Mouse (Mus musculus) limb, embryonic 11.5 days (tissue): Measurements from ENCODE around the gene Bzw2. TPM values are rescaled to one million over a fixed set of nuclear protein-coding genes. Genes with fewer than 3 reads are reported as not detected.
"Not testable (repeated sequence)": the region's sequence is repeated elsewhere in the genome, so short reads cannot be mapped to it uniquely, and the experiment has no call there.

Source experiments
- ATAC-seq: fragments of 200-750 bp; cut with Nextera tagmentation; 2 replicates; pipeline ENCODE4 v1.8.0; 2017; ENCODE audit warnings: low read depth; ENCODE audit not compliant: insufficient number of reproducible peaks, low FRiP score, low TSS enrichment
- DNase-seq: peaks from one replicate; pipeline ENCODE4 v3.0.0-alpha.2; 2015; ENCODE audit warnings: low spot score
- H3K27ac ChIP-seq: fragments of 300-500 bp; sonication (generic); replicated peaks from 2 replicates; pipeline ENCODE4 v1.5.1; 2014; ENCODE audit warnings: low read depth, mild to moderate bottlenecking, low read length
- H3K27me3 ChIP-seq: fragments of 300-500 bp; sonication (generic); 2 replicates; pipeline ENCODE4 v1.6.1; 2014; ENCODE audit warnings: mild to moderate bottlenecking, low read length, mixed read lengths; ENCODE audit not compliant: control insufficient read depth, insufficient read depth
- H3K36me3 ChIP-seq: fragments of 300-500 bp; sonication (generic); 2 replicates; pipeline ENCODE4 v1.6.1; 2014; ENCODE audit warnings: mild to moderate bottlenecking, low read length, moderate library complexity, mixed read lengths; ENCODE audit not compliant: control insufficient read depth, insufficient read depth
- H3K4me1 ChIP-seq: fragments of 300-500 bp; sonication (generic); 2 replicates; pipeline ENCODE4 v1.6.1; 2014; ENCODE audit warnings: low read length, mixed read lengths; ENCODE audit not compliant: control insufficient read depth, insufficient read depth
- H3K4me2 ChIP-seq: fragments of 300-500 bp; sonication (generic); 2 replicates; pipeline ENCODE4 v1.6.1; 2014; ENCODE audit warnings: low read depth, mild to moderate bottlenecking, moderate library complexity; ENCODE audit not compliant: severe bottlenecking
- H3K4me3 ChIP-seq: fragments of 300-500 bp; sonication (generic); 2 replicates; pipeline ENCODE4 v1.5.1; 2014; ENCODE audit warnings: low read depth, low read length
- H3K9ac ChIP-seq: fragments of 300-500 bp; sonication (generic); 2 replicates; pipeline ENCODE4 v1.6.1; 2014; ENCODE audit warnings: mild to moderate bottlenecking, low read length
- H3K9me3 ChIP-seq: fragments of 300-500 bp; sonication (generic); 2 replicates; pipeline ENCODE4 v1.6.1; 2016; ENCODE audit warnings: low read length; ENCODE audit not compliant: control insufficient read depth
- WGBS: fragments of 180-500 bp; shearing (Covaris S2); extraction: QIAGEN DNeasy Blood & Tissue Kit; methylation state at CpG from one replicate; pipeline ENCODE4 v1.1.7; 2014; 5-methylcytosine and 5-hydroxymethylcytosine counted together
- polyA plus RNA-seq: library from polyadenylated mRNA; unstranded; fragments of >200 nt; fragmentation: Nextera tagmentation; extraction: Ambion mirVana; gene quantifications from 2 replicates; pipeline ENCODE4 v1.2.1, GENCODE M21; 2014

Bzw2 gene
- polyA plus RNA-seq, result 312 and 328 TPM in 2 replicates

GRCm38 (mm10) chr12:36157638-36158308 lies at the start of gene Bzw2:
TSS of gene Bzw2 (minus strand) at chr12:36158080.
- WGBS, result 5% methylated on average over 26 of the region's 26 CpGs
- no peaks in the 10 kb centered on the region for H3K9me3 ChIP-seq
- H3K4me3 ChIP-seq, result peak within 1 kb of the TSS; percentile 88
- H3K4me2 ChIP-seq, result peak within 1 kb of the TSS; percentile 77
- no peaks in the 10 kb centered on the region for H3K36me3 ChIP-seq
- DNase-seq, result peak; percentile 74
- ATAC-seq, result peak; percentile 14; the same call in 1 of the 2 replicates
- H3K27ac ChIP-seq, result peak within 1 kb of the TSS; percentile 75
- no peaks in the 10 kb centered on the region for H3K27me3 ChIP-seq
- H3K9ac ChIP-seq, result peak within 1 kb of the TSS; percentile 81
- H3K4me1 ChIP-seq, result peaks cover 14% of the 10 kb centered on the region

DNA sequence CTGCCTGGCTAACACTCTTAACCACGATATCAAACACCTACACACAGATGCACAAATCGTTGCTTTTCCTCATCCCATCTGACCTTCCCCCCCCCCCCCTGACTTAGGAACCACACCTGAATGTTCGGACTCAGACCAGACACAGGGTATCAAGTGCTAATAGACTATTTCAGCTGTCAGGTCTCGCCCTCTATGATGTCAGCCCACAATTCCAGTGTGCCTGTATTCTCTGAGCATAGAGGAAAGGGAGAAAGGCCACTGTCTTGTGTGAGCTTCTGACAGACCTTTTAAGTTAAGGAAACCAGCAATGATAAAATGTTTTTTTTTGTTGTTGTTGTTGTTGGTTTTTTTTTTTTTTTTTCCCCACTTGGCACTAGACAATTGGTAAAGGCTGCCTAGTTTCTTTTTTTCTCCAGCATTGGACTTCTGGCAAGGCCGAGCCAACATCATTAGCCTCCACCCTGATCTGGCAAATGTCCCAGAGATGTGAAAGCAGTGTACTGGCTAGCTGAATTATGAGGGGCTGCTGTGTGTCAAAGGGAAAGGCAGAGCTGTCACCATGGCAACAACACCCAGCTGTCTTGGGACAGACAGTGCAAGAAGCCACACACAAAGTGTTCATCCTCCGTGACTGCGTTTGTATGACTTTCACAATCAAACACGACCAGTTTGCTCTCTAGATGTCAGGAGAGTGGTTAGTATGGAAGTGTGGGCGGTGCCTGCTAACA lies 49.4 kb upstream of the Bzw2 start:
- no peak overlapping the region for H3K27ac ChIP-seq
- H3K9me3 ChIP-seq, result no peaks in the 10 kb centered on the region
- 0 out of 2 replicates have a peak, but pooled peaks cover 3% of the 10 kb centered on the region for H3K4me1 ChIP-seq
- no peaks in the 10 kb centered on the region for H3K36me3 ChIP-seq
- H3K9ac ChIP-seq, result no peak overlapping the region
- no peak overlapping the region for H3K4me2 ChIP-seq
- H3K27me3 ChIP-seq, result no peaks in the 10 kb centered on the region
- WGBS, result 63% methylated on average over 9 of the region's 9 CpGs
- DNase-seq, result peak; percentile 37
- H3K4me3 ChIP-seq, result no peak overlapping the region
- no peak for ATAC-seq

GRCm38 (mm10) chr12:36205579-36206119 lies 47.8 kb upstream of the Bzw2 start:
- H3K27ac ChIP-seq, H3K36me3 ChIP-seq, H3K9ac ChIP-seq, H3K9me3 ChIP-seq, H3K27me3 ChIP-seq, H3K4me2 ChIP-seq, H3K4me1 ChIP-seq, DNase-seq, ATAC-seq, H3K4me3 ChIP-seq: not testable (repeated sequence)
- WGBS, result 53% methylated on average over 5 of the region's 5 CpGs

DNA sequence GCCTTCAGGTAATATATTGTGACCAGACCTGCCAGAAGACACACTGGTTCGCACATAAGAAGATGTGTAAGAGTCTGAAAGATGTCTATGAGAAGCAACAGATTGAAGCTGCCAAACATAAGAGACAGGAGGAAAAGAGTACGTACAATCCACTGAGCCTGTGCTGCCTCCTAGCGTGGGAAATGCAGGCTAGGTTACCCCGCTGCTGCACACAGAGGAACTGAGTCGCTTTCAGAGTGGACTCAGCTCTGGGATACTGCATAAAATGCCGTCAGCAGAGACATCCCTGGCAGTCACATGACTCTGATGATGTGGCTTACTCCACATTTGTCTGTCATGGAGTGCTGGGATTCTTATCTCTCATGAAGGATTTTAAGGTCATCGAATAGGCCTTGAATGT lies 37.1 kb upstream of the Bzw2 start:
- ATAC-seq, result no peak
- no peak for DNase-seq
- Histone ChIP-seq H3K4me1 (no peaks in the 10 kb centered on the region), H3K9ac (no peak overlapping the region), H3K27ac (no peak overlapping the region), H3K27me3 (no peaks in the 10 kb centered on the region), H3K36me3 (peaks cover 19% of the 10 kb centered on the region), H3K4me2 (no peak overlapping the region), H3K4me3 (no peak overlapping the region), H3K9me3 (peaks cover 4% of the 10 kb centered on the region; the same call in 1 of the 2 replicates)
- WGBS, result 94% methylated on average over 7 of the region's 7 CpGs

- peaks cover 12% of the 10 kb centered on the region; the same call in 1 of the 2 replicates for H3K36me3 ChIP-seq
- 81% methylated on average over 5 of the region's 5 CpGs for WGBS
- H3K4me1 ChIP-seq, result no peaks in the 10 kb centered on the region
- DNase-seq, result no peak
- H3K4me2 ChIP-seq, result no peak overlapping the region
- no peak overlapping the region for H3K9ac ChIP-seq
- no peak overlapping the region for H3K27ac ChIP-seq
- no peak for ATAC-seq
- H3K4me3 ChIP-seq, result no peak overlapping the region
- no peaks in the 10 kb centered on the region for H3K27me3 ChIP-seq
- no peaks in the 10 kb centered on the region for H3K9me3 ChIP-seq
These were observed 32.5 kb upstream of the Bzw2 start for GRCm38 (mm10) chr12:36190343-36190742.

GRCm38 (mm10) chr12:36189610-36190009 lies 31.7 kb upstream of the Bzw2 start:
- WGBS, result 94% methylated on average over 3 of the region's 3 CpGs
- H3K4me3 ChIP-seq, result no peak overlapping the region
- no peak for DNase-seq
- no peaks in the 10 kb centered on the region for H3K9me3 ChIP-seq
- peaks cover 7% of the 10 kb centered on the region; the same call in 1 of the 2 replicates for H3K36me3 ChIP-seq
- ATAC-seq, result no peak
- no peaks in the 10 kb centered on the region for H3K4me1 ChIP-seq
- H3K27ac ChIP-seq, result no peak overlapping the region
- no peak overlapping the region for H3K4me2 ChIP-seq
- H3K9ac ChIP-seq, result no peak overlapping the region
- H3K27me3 ChIP-seq, result no peaks in the 10 kb centered on the region

DNA sequence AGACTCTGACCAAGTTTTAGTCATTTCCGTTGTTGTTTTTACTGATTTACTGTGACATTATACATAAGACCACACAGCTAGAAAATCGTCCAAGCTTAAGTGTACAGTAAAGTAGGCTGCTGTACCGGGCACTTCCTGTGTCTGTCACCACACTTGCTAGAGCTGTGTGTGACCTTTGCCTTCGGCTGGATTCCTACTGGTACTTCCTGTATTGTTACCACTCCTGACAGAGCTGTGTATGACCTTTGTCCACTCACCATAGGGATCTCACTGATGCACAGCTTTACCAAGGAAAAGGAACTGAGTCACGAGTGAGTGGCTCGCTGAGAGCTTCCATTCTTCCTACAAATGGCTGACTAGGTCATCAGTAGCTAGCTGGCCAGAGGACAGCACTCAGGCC lies 29.2 kb upstream of the Bzw2 start:
- H3K4me2 ChIP-seq, result no peak overlapping the region
- H3K4me3 ChIP-seq, result no peak overlapping the region
- no peak overlapping the region for H3K27ac ChIP-seq
- peaks cover 7% of the 10 kb centered on the region; the same call in 1 of the 2 replicates for H3K36me3 ChIP-seq
- ATAC-seq (no peak), DNase-seq (no peak)
- no peaks in the 10 kb centered on the region for H3K9me3 ChIP-seq
- WGBS, result 84% methylated on average over 6 of the region's 6 CpGs
- H3K27me3 ChIP-seq, result no peaks in the 10 kb centered on the region
- no peak overlapping the region for H3K9ac ChIP-seq
- H3K4me1 ChIP-seq, result no peaks in the 10 kb centered on the region

DNA sequence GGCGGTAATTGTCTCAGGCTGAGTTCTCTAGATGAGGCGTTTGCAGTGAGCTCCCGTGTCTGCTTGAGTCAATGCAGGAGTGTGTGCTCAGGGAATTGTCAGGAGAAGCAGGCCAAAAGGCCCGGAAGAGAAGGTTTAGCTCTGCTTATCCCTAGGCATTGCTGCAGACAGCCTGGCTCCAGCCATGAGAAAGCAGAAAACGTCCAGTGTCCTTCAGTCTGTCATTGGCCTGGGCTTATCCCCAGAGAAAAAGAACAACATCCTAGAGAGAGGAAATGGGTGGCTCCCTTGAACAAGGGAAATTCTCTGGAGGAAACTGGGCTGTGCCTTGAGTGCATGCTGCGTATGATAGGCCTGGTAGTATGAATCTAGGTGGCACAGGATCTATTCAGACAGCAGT lies 24.7 kb upstream of the Bzw2 start:
- no peaks in the 10 kb centered on the region; the same call in 1 of the 2 replicates for H3K36me3 ChIP-seq
- no peak overlapping the region for H3K9ac ChIP-seq
- no peak overlapping the region for H3K4me2 ChIP-seq
- no peak overlapping the region for H3K27ac ChIP-seq
- DNase-seq, result no peak
- 87% methylated on average over 6 of the region's 6 CpGs for WGBS
- ATAC-seq, result no peak
- H3K9me3 ChIP-seq, result no peaks in the 10 kb centered on the region
- H3K4me3 ChIP-seq, result no peak overlapping the region
- H3K27me3 ChIP-seq, result no peaks in the 10 kb centered on the region
- no peaks in the 10 kb centered on the region for H3K4me1 ChIP-seq
